Mouse (Mus musculus): ENCODE data around the gene Cst6. TPM values are rescaled to one million over a fixed set of nuclear protein-coding genes. Genes with fewer than 3 reads are reported as not detected.
A peak's percentile ranks its signal among the peaks of the same experiment; 100 is the strongest.
"Not testable (repeated sequence)": the region's sequence is repeated elsewhere in the genome, so short reads cannot be mapped to it uniquely, and the experiment has no call there.

Gene Cst6
- total RNA-seq (2021) = 1 to 10 TPM; 2.6 to 3.4 TPM
- long read RNA-seq, experiment 1, partial matches to known transcripts = 0 of 1 reads
- long read RNA-seq, experiment 1, other reads (novel, unspliced or antisense) = 0 of 1 reads
- long read RNA-seq, experiment 2 = 0 reads

GRCm38 (mm10) chr19:5349502-5349873, at the start of gene Cst6:
Cst6 (minus strand) TSS chr19:5349574.
- not testable (repeated sequence) for DNase-seq (ENCODE audit: low spot score in 2 of 2)

GRCm38 (mm10) chr19:5395371-5395770, 46.0 kb upstream of the Cst6 start:
- no peak for DNase-seq (ENCODE audit: low spot score in 2 of 2)

- no peak for DNase-seq (ENCODE audit: low spot score in 2 of 2)
These were observed 44.8 kb upstream of the Cst6 start for GRCm38 (mm10) chr19:5394168-5394567.

DNA sequence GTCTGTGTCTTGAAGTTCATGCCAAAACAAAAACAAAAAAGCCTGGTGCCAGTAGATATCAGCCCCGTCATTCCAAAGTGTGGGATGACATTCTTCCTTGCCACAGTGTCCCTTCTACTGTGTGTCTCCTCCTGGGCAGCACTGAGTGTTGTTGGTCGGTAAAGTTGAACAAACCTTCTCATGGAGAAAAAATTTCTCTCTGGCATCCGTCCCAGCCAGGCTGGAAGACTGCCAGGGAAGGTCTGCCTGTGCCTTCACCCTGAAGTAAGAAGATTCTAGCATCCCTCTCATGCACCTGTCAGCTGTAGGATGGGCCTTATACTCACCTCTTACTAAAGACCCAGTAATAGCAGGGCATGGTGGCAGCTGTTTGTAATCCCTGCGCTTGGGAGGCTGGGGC, 43.5 kb upstream of the Cst6 start:
- peak; percentile 39 to 63 for DNase-seq (ENCODE audit: low spot score in 2 of 2)

GRCm38 (mm10) chr19:5390416-5390815, 41.0 kb upstream of the Cst6 start:
- DNase-seq (ENCODE audit: low spot score in 2 of 2) = no peak

- no peak for DNase-seq (ENCODE audit: low spot score in 2 of 2)
These were observed 40.3 kb upstream of the Cst6 start for GRCm38 (mm10) chr19:5389647-5390046.

- DNase-seq (ENCODE audit: low spot score in 2 of 2) = peak; percentile 86 to 90
These were observed 39.3 kb upstream of the Cst6 start, which contains the start of gene Sart1 for GRCm38 (mm10) chr19:5388588-5389242. Sart1 (minus strand) TSS chr19:5388703.

DNA sequence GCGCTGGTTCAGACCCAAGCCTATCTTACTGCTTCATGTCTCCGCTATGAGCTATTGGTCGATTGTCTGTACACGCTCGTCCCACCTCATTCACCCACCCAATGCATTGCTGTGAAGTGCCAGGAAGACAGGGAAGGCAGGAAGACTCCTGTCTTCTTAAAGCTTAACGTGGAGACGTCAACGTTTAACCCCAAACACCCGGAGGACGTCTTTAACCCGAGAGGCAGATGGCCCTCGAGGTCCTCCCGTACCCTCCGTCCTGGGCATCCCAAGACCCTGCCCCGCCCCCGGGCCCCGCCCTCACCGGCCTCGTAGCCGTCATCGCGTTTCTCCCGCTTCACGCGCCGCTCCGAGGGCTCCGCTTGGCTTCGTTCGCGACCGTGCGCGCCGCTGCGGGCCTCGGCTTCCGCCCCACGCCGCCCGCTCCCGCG, 38.7 kb upstream of the Cst6 start:
- DNase-seq (ENCODE audit: low spot score in 2 of 2) = no peak

DNA sequence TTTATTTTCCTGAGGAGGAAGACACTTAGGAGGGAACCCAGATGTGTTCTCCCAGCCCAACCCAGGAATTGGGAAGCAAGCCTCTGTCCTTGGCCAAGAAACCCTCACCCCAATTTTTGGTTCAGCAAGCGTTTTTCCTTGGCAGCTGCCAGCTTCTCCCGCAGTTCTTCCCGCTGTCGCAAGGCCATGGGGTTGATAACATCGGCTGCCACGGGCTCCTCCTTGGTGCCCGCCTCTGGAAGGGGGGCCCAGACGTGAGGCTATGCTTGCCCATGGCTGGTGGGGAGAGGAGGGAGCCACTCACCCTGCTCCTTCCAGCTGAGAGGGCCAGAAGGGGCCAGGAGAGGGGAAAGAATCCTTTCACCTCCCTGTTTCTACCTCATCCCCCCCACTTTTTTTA, 35.3 kb upstream of the Cst6 start:
- no peak for DNase-seq (ENCODE audit: low spot score in 2 of 2)

DNA sequence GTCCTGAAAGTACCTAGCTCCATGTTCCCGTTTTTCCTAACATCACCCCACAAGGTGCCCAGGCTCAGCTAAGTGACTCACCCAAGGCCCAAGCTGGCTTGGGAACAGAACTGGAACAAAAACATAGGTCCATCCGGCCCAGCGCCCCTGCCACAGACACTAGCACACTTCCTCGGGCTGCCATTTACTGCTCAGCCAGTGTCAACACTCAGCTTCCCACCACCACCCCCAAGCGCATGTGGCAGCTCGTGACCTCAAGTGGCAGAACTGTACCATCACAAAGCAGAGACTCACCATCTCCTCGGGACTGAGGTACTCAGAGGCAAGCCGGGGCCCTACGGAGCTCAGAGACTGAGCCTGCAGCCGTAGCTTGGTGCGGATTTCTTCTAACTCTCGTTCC, 34.0 kb upstream of the Cst6 start:
- no peak for DNase-seq (ENCODE audit: low spot score in 2 of 2)

DNA sequence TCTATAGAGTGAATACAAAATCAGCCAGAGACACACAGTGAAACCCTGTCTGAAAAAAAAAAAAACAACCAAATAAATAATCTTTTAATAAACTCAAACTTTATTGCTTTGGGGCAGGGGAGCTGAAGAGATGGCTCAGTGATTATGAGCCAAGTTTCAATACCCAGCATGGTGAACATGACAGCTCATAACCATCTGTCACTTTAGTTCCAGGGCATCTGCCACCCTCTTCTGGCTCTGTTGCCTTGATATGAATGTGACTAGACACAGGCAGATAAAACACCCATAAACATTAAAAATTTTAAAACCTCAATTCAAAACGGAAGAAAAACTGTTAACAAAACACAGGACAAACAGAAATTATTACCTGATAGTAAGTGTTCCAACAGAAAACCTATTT, 28.1 kb upstream of the Cst6 start:
- no peak for DNase-seq (ENCODE audit: low spot score in 2 of 2)

- no peak for DNase-seq (ENCODE audit: low spot score in 2 of 2)
These were observed 25.4 kb upstream of the Cst6 start for GRCm38 (mm10) chr19:5374748-5375147.

- no peak for DNase-seq (ENCODE audit: low spot score in 2 of 2)
These were observed 24.8 kb upstream of the Cst6 start for GRCm38 (mm10) chr19:5374177-5374576.

DNA sequence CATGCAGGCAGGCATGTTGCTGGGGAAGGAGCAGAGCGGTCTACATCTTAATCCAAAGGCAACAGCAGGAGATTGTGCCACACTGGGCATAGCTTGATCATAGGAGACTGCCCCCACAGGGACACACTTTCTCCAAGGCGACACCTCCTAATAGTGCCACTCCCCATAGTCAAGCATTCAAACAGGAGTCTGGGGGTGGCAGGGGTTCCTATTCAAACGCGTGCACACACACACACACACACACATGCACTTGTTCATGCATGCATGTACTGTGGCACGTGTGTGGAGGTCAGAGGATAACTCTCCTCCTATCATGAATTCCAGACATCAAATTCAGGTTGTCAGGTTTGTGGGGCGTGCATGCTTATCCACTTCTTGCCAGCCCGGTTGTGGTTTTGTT, 23.4 kb upstream of the Cst6 start:
- no peak for DNase-seq (ENCODE audit: low spot score in 2 of 2)

GRCm38 (mm10) chr19:5370932-5371331, 21.6 kb upstream of the Cst6 start:
- no peak for DNase-seq (ENCODE audit: low spot score in 2 of 2)

- no peak for DNase-seq (ENCODE audit: low spot score in 2 of 2)
These were observed 18.1 kb upstream of the Cst6 start for GRCm38 (mm10) chr19:5367455-5367854.

GRCm38 (mm10) chr19:5367053-5367359, 17.6 kb upstream of the Cst6 start, which contains the start of gene Banf1:
Banf1 (minus strand) TSS chr19:5367168.
- DNase-seq (ENCODE audit: low spot score in 2 of 2) = no peak

GRCm38 (mm10) chr19:5366175-5367052, 17.0 kb upstream of the Cst6 start, which contains the start of gene Eif1ad:
Eif1ad (plus strand) TSS chr19:5366741.
- peak; percentile 79 to 96 for DNase-seq (ENCODE audit: low spot score in 2 of 2)

DNA sequence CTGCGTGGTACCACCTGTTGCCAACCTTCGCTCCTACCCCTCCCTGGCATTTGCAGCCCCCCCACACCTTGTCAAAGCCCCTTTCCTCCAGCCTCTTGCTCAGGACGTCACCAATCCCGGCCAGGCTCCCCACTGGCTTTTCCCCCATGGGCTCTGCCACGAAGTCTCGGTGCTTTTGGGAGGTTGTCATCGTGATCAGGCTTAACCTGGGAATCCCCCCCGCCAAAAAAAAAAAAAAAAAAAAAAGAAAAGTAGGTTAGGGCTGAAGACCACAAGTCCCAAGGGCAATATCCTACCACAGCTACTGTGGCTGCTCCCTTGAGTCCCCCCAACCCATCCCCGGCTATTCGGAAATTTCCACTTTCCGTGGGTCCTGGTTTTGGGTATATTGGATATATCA, 16.4 kb upstream of the Cst6 start:
- no peak for DNase-seq (ENCODE audit: low spot score in 2 of 2)

- no peak for DNase-seq (ENCODE audit: low spot score in 2 of 2)
These were observed 14.8 kb upstream of the Cst6 start for GRCm38 (mm10) chr19:5364124-5364523.

- no peak for DNase-seq (ENCODE audit: low spot score in 2 of 2)
These were observed 12.8 kb upstream of the Cst6 start for GRCm38 (mm10) chr19:5362186-5362585.

DNA sequence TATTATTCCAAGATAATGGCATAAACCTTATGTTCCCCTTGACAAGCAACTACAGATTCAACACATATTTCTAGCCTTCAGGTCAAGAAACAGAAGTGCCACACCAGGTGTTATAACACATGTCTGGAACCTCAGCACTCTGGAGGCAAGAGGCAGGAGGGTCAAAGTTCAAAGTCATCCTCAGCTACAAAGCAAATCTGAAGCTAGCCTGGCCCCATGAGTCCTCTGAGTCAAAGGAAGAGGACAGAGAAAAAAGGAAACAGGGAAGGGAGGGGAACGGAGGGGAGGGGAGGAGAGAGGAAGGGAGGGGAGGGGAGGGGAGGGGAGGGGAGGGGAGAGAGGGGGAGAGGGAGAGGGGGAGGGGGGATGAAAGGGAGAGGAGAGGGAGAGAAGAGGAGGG, 6.7 kb upstream of the Cst6 start:
- DNase-seq (ENCODE audit: low spot score in 2 of 2) = no peak
